Mouse (Mus musculus): ENCODE data around the gene Tceal9. TPM values are rescaled to one million over a fixed set of nuclear protein-coding genes. Genes with fewer than 3 reads are reported as not detected.
"Not testable (repeated sequence)": the region's sequence is repeated elsewhere in the genome, so short reads cannot be mapped to it uniquely, and the experiment has no call there.

The Tceal9 gene
- polyA plus RNA-seq, 1 experiment from 2014 or later = 515 TPM

- not testable (repeated sequence) for H3K36me3 ChIP-seq (ENCODE audit: control insufficient read depth, insufficient read depth, low read length); H3K4me1 ChIP-seq (ENCODE audit: control insufficient read depth in 2 of 2, insufficient read depth in 2 of 2, low read length in 2 of 2); H3K9me3 ChIP-seq (ENCODE audit: control insufficient read depth, low read length); H3K27me3 ChIP-seq (ENCODE audit: control insufficient read depth, insufficient read depth, low read length)
- peak within 1 kb of the TSS; percentile 50 for H3K4me2 ChIP-seq (ENCODE audit: low read length)
- peak within 1 kb of the TSS; percentile 61 for H3K9ac ChIP-seq (ENCODE audit: low read length)
- H3K4me3 ChIP-seq (ENCODE audit: control insufficient read depth in 1 of 2, insufficient read depth in 1 of 2, low read depth in 1 of 2, low read length in 2 of 2) = peak within 1 kb of the TSS; percentile 37 to 47
- H3K27ac ChIP-seq (replicated peaks in 1 of 2; ENCODE audit: control insufficient read depth in 1 of 2, insufficient read depth in 1 of 2, low read depth in 2 of 2, low read length in 2 of 2) = peak within 1 kb of the TSS in 1 of 2 experiments; percentile 75; a peak in 3 of 4 replicates
- peak; percentile 79 for ATAC-seq (ENCODE audit: insufficient number of reproducible peaks, insufficient read depth, low FRiP score, low read depth)
- 38% methylated on average over 21 of the region's 67 CpGs for WGBS
Measured at GRCm38 (mm10) chrX:136214729-136215677, 29.9 kb upstream of the Tceal9 start, which contains the start of the genes Tceal7 and Bex1. Gene Tceal7, plus strand, starts transcription at chrX:136214779. Gene Bex1, minus strand, starts transcription at chrX:136215513.

- H3K36me3 ChIP-seq (ENCODE audit: control insufficient read depth, insufficient read depth, low read length) = no peaks in the 10 kb centered on the region
- H3K9me3 ChIP-seq (ENCODE audit: control insufficient read depth, low read length) = no peaks in the 10 kb centered on the region
- H3K27me3 ChIP-seq (ENCODE audit: control insufficient read depth, insufficient read depth, low read length) = no peaks in the 10 kb centered on the region
- peak overlapping the region in 1 of 2 experiments; percentile 75; a peak in 3 of 4 replicates for H3K27ac ChIP-seq (replicated peaks in 1 of 2; ENCODE audit: control insufficient read depth in 1 of 2, insufficient read depth in 1 of 2, low read depth in 2 of 2, low read length in 2 of 2)
- ATAC-seq (ENCODE audit: insufficient number of reproducible peaks, insufficient read depth, low FRiP score, low read depth) = no peak
- no peak overlapping the region for H3K4me2 ChIP-seq (ENCODE audit: low read length)
- H3K4me1 ChIP-seq (ENCODE audit: control insufficient read depth in 2 of 2, insufficient read depth in 2 of 2, low read length in 2 of 2) = peaks cover 2 to 4% of the 10 kb centered on the region in 2 experiments; a peak in 1 of 4 replicates
- no peak overlapping the region for H3K4me3 ChIP-seq (ENCODE audit: control insufficient read depth in 1 of 2, insufficient read depth in 1 of 2, low read depth in 1 of 2, low read length in 2 of 2)
- WGBS = 20% methylated on average over 1 of the region's 1 CpGs
- no peak overlapping the region for H3K9ac ChIP-seq (ENCODE audit: low read length)
Measured at GRCm38 (mm10) chrX:136216303-136216702, 28.6 kb upstream of the Tceal9 start.

- WGBS = 34% methylated on average over 6 of the region's 6 CpGs
- Histone ChIP-seq H3K9ac (ENCODE audit: low read length) (no peak overlapping the region), H3K4me1 (ENCODE audit: control insufficient read depth in 2 of 2, insufficient read depth in 2 of 2, low read length in 2 of 2) (0 out of 4 replicates have a peak, but pooled peaks cover 0 to 4% of the 10 kb centered on the region in 2 experiments), H3K27me3 (ENCODE audit: control insufficient read depth, insufficient read depth, low read length) (no peaks in the 10 kb centered on the region), H3K9me3 (ENCODE audit: control insufficient read depth, low read length) (no peaks in the 10 kb centered on the region), H3K27ac (replicated peaks in 1 of 2; ENCODE audit: control insufficient read depth in 1 of 2, insufficient read depth in 1 of 2, low read depth in 2 of 2, low read length in 2 of 2) (peak overlapping the region; percentile 1 to 50; a peak in 3 of 4 replicates), H3K4me3 (ENCODE audit: control insufficient read depth in 1 of 2, insufficient read depth in 1 of 2, low read depth in 1 of 2, low read length in 2 of 2) (no peak overlapping the region), H3K36me3 (ENCODE audit: control insufficient read depth, insufficient read depth, low read length) (no peaks in the 10 kb centered on the region), H3K4me2 (ENCODE audit: low read length) (0 out of 2 replicates have a peak overlapping the region, but pooled peaks have one; percentile 11)
- no peak; the same call in 1 of the 2 replicates for ATAC-seq (ENCODE audit: insufficient number of reproducible peaks, insufficient read depth, low FRiP score, low read depth)
Measured at GRCm38 (mm10) chrX:136223714-136224113, 21.2 kb upstream of the Tceal9 start.

- ATAC-seq (ENCODE audit: insufficient number of reproducible peaks, insufficient read depth, low FRiP score, low read depth) = no peak
- Histone ChIP-seq H3K36me3 (ENCODE audit: control insufficient read depth, insufficient read depth, low read length) (no peaks in the 10 kb centered on the region), H3K4me1 (ENCODE audit: control insufficient read depth in 2 of 2, insufficient read depth in 2 of 2, low read length in 2 of 2) (no peaks in the 10 kb centered on the region), H3K4me3 (ENCODE audit: control insufficient read depth in 1 of 2, insufficient read depth in 1 of 2, low read depth in 1 of 2, low read length in 2 of 2) (no peak overlapping the region), H3K4me2 (ENCODE audit: low read length) (no peak overlapping the region), H3K27me3 (ENCODE audit: control insufficient read depth, insufficient read depth, low read length) (no peaks in the 10 kb centered on the region), H3K9ac (ENCODE audit: low read length) (no peak overlapping the region), H3K27ac (replicated peaks in 1 of 2; ENCODE audit: control insufficient read depth in 1 of 2, insufficient read depth in 1 of 2, low read depth in 2 of 2, low read length in 2 of 2) (peak overlapping the region in 1 of 2 experiments; percentile 37; a peak in 2 of 4 replicates), H3K9me3 (ENCODE audit: control insufficient read depth, low read length) (no peaks in the 10 kb centered on the region)
- 34% methylated on average over 5 of the region's 5 CpGs for WGBS
Measured at GRCm38 (mm10) chrX:136227768-136228167, 17.1 kb upstream of the Tceal9 start.

- Histone ChIP-seq H3K9ac (ENCODE audit: low read length) (no peak overlapping the region), H3K4me1 (ENCODE audit: control insufficient read depth in 2 of 2, insufficient read depth in 2 of 2, low read length in 2 of 2) (no peaks in the 10 kb centered on the region), H3K4me2 (ENCODE audit: low read length) (no peak overlapping the region), H3K27me3 (ENCODE audit: control insufficient read depth, insufficient read depth, low read length) (no peaks in the 10 kb centered on the region), H3K4me3 (ENCODE audit: control insufficient read depth in 1 of 2, insufficient read depth in 1 of 2, low read depth in 1 of 2, low read length in 2 of 2) (no peak overlapping the region), H3K27ac (replicated peaks in 1 of 2; ENCODE audit: control insufficient read depth in 1 of 2, insufficient read depth in 1 of 2, low read depth in 2 of 2, low read length in 2 of 2) (no peak overlapping the region), H3K36me3 (ENCODE audit: control insufficient read depth, insufficient read depth, low read length) (no peaks in the 10 kb centered on the region), H3K9me3 (ENCODE audit: control insufficient read depth, low read length) (no peaks in the 10 kb centered on the region)
- 47% methylated on average over 3 of the region's 3 CpGs for WGBS
- ATAC-seq (ENCODE audit: insufficient number of reproducible peaks, insufficient read depth, low FRiP score, low read depth) = no peak
Measured at GRCm38 (mm10) chrX:136238118-136238517, 6.8 kb upstream of the Tceal9 start.

- Histone ChIP-seq H3K36me3 (ENCODE audit: control insufficient read depth, insufficient read depth, low read length) (peaks cover 16% of the 10 kb centered on the region), H3K9me3 (ENCODE audit: control insufficient read depth, low read length) (no peaks in the 10 kb centered on the region), H3K4me2 (ENCODE audit: low read length) (no peak overlapping the region), H3K27me3 (ENCODE audit: control insufficient read depth, insufficient read depth, low read length) (no peaks in the 10 kb centered on the region), H3K4me3 (ENCODE audit: control insufficient read depth in 1 of 2, insufficient read depth in 1 of 2, low read depth in 1 of 2, low read length in 2 of 2) (no peak overlapping the region), H3K4me1 (ENCODE audit: control insufficient read depth in 2 of 2, insufficient read depth in 2 of 2, low read length in 2 of 2) (no peaks in the 10 kb centered on the region), H3K27ac (replicated peaks in 1 of 2; ENCODE audit: control insufficient read depth in 1 of 2, insufficient read depth in 1 of 2, low read depth in 2 of 2, low read length in 2 of 2) (no peak overlapping the region), H3K9ac (ENCODE audit: low read length) (no peak overlapping the region)
- WGBS = 64% methylated on average over 2 of the region's 2 CpGs
- ATAC-seq (ENCODE audit: insufficient number of reproducible peaks, insufficient read depth, low FRiP score, low read depth) = no peak
Measured at GRCm38 (mm10) chrX:136243181-136243580, 1.7 kb upstream of the Tceal9 start.

- no peaks in the 10 kb centered on the region for H3K27me3 ChIP-seq (ENCODE audit: control insufficient read depth, insufficient read depth, low read length)
- peaks cover 16% of the 10 kb centered on the region for H3K36me3 ChIP-seq (ENCODE audit: control insufficient read depth, insufficient read depth, low read length)
- H3K4me1 ChIP-seq (ENCODE audit: control insufficient read depth in 2 of 2, insufficient read depth in 2 of 2, low read length in 2 of 2) = no peaks in the 10 kb centered on the region
- peak; percentile 70 for ATAC-seq (ENCODE audit: insufficient number of reproducible peaks, insufficient read depth, low FRiP score, low read depth)
- no peaks in the 10 kb centered on the region for H3K9me3 ChIP-seq (ENCODE audit: control insufficient read depth, low read length)
- peak overlapping the region; percentile 89 for H3K9ac ChIP-seq (ENCODE audit: low read length)
- peak overlapping the region; percentile 66 to 75 for H3K4me3 ChIP-seq (ENCODE audit: control insufficient read depth in 1 of 2, insufficient read depth in 1 of 2, low read depth in 1 of 2, low read length in 2 of 2)
- peak overlapping the region; percentile 87 for H3K27ac ChIP-seq (replicated peaks in 1 of 2; ENCODE audit: control insufficient read depth in 1 of 2, insufficient read depth in 1 of 2, low read depth in 2 of 2, low read length in 2 of 2)
- 17% methylated on average over 15 of the region's 15 CpGs for WGBS
- peak overlapping the region; percentile 60 for H3K4me2 ChIP-seq (ENCODE audit: low read length)
Measured at GRCm38 (mm10) chrX:136245521-136246071, 717 bp downstream of the Tceal9 start.

All from heart, embryonic 14.5 days (tissue).